8 mouse cellular contexts compared by ENCODE assay signal in genomic region chr13:103779922-103780585, GRCm38 (mm10). TPM values are rescaled to one million over a fixed set of nuclear protein-coding genes. Genes with fewer than 3 reads are reported as not detected.
DNase-seq lines count a peak whose midpoint lies in the region; ATAC-seq and TF ChIP-seq lines count a peak whose summit lies in the region.

No protein-coding gene starts in this region.

- no peaks in the 10 kb centered on the region for H3K36me3 ChIP-seq in G1E (replicated peaks)
- no peaks in the 10 kb centered on the region for H3K36me3 ChIP-seq in hindbrain, embryonic 12.5 days
- H3K36me3 ChIP-seq in neural tube, embryonic 11.5 days (ENCODE audit: control insufficient read depth, insufficient read depth, low read length), result no peaks in the 10 kb centered on the region

- H3K4me3 ChIP-seq in layer of hippocampus, adult 2 months, result no peak overlapping the region; the same call in 1 of the 2 replicates
- H3K4me3 ChIP-seq in G1E (ENCODE audit: low read depth, low read length), result no peak overlapping the region
- H3K4me3 ChIP-seq in hindbrain, embryonic 12.5 days, result no peak overlapping the region
- no peak overlapping the region for H3K4me3 ChIP-seq in neural tube, embryonic 11.5 days (ENCODE audit: low read depth, low read length)

- H3K4me1 ChIP-seq in G1E (ENCODE audit: insufficient read depth, low read depth, low read length), result peaks cover 15% of the 10 kb centered on the region
- H3K4me1 ChIP-seq in hindbrain, embryonic 12.5 days, result peaks cover 2% of the 10 kb centered on the region; the same call in 1 of the 2 replicates
- H3K4me1 ChIP-seq in neural tube, embryonic 11.5 days (ENCODE audit: control insufficient read depth, insufficient read depth, low read length), result no peaks in the 10 kb centered on the region

- no peak overlapping the region for H3K27ac ChIP-seq in layer of hippocampus, adult 2 months
- no peak overlapping the region for H3K27ac ChIP-seq in hindbrain, embryonic 12.5 days
- H3K27ac ChIP-seq in neural tube, embryonic 11.5 days (ENCODE audit: low read depth, low read length), result no peak overlapping the region

- DNase-seq in layer of hippocampus, adult 2 months (ENCODE audit: low spot score in 2 of 2), result peak; percentile 21 to 67
- no peak for DNase-seq in layer of hippocampus, adult 9-11 months
- DNase-seq in G1E (ENCODE audit: low spot score) (no peak), liver (peak; percentile 36)
- DNase-seq in neural tube, embryonic 11.5 days (ENCODE audit: low spot score), result peak; percentile 23
- DNase-seq in ovary, postnatal 10 days (ENCODE audit: low spot score), result no peak

- 32% methylated on average over 11 of the region's 11 CpGs for WGBS in hindbrain, embryonic 12.5 days
- 36% methylated on average over 11 of the region's 11 CpGs for WGBS in neural tube, embryonic 11.5 days

- peak; percentile 96 for TF ChIP-seq CTCF in layer of hippocampus, adult 2 months (conservative IDR thresholded peaks at IDR 0.05)
- TF ChIP-seq CTCF in G1E (IDR thresholded peaks at IDR 0.05; ENCODE audit: low read depth, low read length), result peak; percentile 90

- H3K27me3 ChIP-seq in G1E (ENCODE audit: insufficient read depth, low read length), result peaks cover 16% of the 10 kb centered on the region
- H3K27me3 ChIP-seq in hindbrain, embryonic 12.5 days, result no peaks in the 10 kb centered on the region
- H3K27me3 ChIP-seq in neural tube, embryonic 11.5 days (ENCODE audit: control insufficient read depth, insufficient read depth, low read length), result no peaks in the 10 kb centered on the region

- ATAC-seq in G1E (ENCODE audit: extremely low read depth, insufficient number of reproducible peaks, low FRiP score, poor library complexity, severe bottlenecking), result no peak
- peak; percentile 62; the same call in 1 of the 2 replicates for ATAC-seq in common myeloid progenitor, adult 5-6 weeks (replicated peaks; ENCODE audit: low read depth, poor library complexity, severe bottlenecking)
- ATAC-seq in hindbrain, embryonic 12.5 days (ENCODE audit: low FRiP score), result peak; percentile 59
- ATAC-seq in neural tube, embryonic 11.5 days (ENCODE audit: insufficient read depth, low FRiP score, low TSS enrichment), result no peak

- no peaks in the 10 kb centered on the region for H3K9me3 ChIP-seq in G1E (replicated peaks)
- no peaks in the 10 kb centered on the region for H3K9me3 ChIP-seq in hindbrain, embryonic 12.5 days (replicated peaks)
- H3K9me3 ChIP-seq in neural tube, embryonic 11.5 days (ENCODE audit: control insufficient read depth, low read length), result no peaks in the 10 kb centered on the region

- H3K9ac ChIP-seq in hindbrain, embryonic 12.5 days, result no peak overlapping the region
- H3K9ac ChIP-seq in neural tube, embryonic 11.5 days (ENCODE audit: low read length), result no peak overlapping the region

- no peak overlapping the region for H3K4me2 ChIP-seq in hindbrain, embryonic 12.5 days (replicated peaks)
- H3K4me2 ChIP-seq in neural tube, embryonic 11.5 days (ENCODE audit: low read depth), result no peak overlapping the region

RNA-seq across cellular contexts. Expression of gene Srek1, which starts 5.6 kb away (rescaled TPM):
- 100 to 1,000 TPM in 1 of 2 experiments, 10 to 100 TPM in 1; 98.4 to 101 TPM for total RNA-seq in layer of hippocampus, adult 2 months (2021)
- total RNA-seq in G1E (2014; fragmentation: Nextera tagmentation) (91.5 and 109 TPM in 2 replicates), G1E (2017) (94.0 and 95.5 TPM in 2 replicates)
- 35.3 and 46.6 TPM in 2 replicates for polyA plus RNA-seq in G1E (2012)
- total RNA-seq in common myeloid progenitor, adult 5-6 weeks (2017), result 105 and 125 TPM in 2 replicates
- 108 and 117 TPM in 2 replicates for polyA plus RNA-seq in hindbrain, embryonic 12.5 days (2016; fragmentation: Nextera tagmentation; extraction: Ambion mirVana)
- polyA plus RNA-seq in neural tube, embryonic 11.5 days (2014; fragmentation: Nextera tagmentation; extraction: Ambion mirVana), result 82.7 and 90.6 TPM in 2 replicates

Comparison
In these comparisons a context has a peak if more than half of its experiments do, and no peak if none do; other contexts are left out.
1. DNase-seq: peak in layer of hippocampus, adult 2 months (2 of 2), liver (single experiment) and neural tube, embryonic 11.5 days (single experiment); none in layer of hippocampus, adult 9-11 months (single experiment), G1E (single experiment) and ovary, postnatal 10 days (single experiment).
2. ATAC-seq: peak in common myeloid progenitor, adult 5-6 weeks (single experiment) and hindbrain, embryonic 12.5 days (single experiment); none in G1E (single experiment) and neural tube, embryonic 11.5 days (single experiment).